Mouse (Mus musculus): ENCODE measurements around the gene Vwa8.

GRCm38 (mm10) chr14:79241656-79242385, 393.0 kb downstream of the Vwa8 start:
- TF ChIP-seq CTCF (IDR thresholded peaks at IDR 0.05; ENCODE audit: control insufficient read depth, insufficient read depth, insufficient read length) (no peak), CEBPB (IDR thresholded peaks at IDR 0.05; ENCODE audit: low read depth) (no peak), MYOD1 (IDR thresholded peaks at IDR 0.05; ENCODE audit: control insufficient read depth, insufficient read length, low read depth) (no peak)
